Mouse (Mus musculus) granulocyte monocyte progenitor cell, adult 5-6 weeks (primary cell): ENCODE results near the gene Mindy3. TPM values are rescaled to one million over a fixed set of nuclear protein-coding genes. Genes with fewer than 3 reads are reported as not detected.
"Not testable (repeated sequence)": the region's sequence is repeated elsewhere in the genome, so short reads cannot be mapped to it uniquely, and the experiment has no call there.

ENCODE experiments used
- ATAC-seq: replicated peaks from 2 replicates; pipeline ENCODE4 v1.8.0; 2016; ENCODE audit warnings: mild to moderate bottlenecking, moderate TSS enrichment, inconsistent platforms; ENCODE audit not compliant: poor library complexity, severe bottlenecking
- total RNA-seq, 2 experiments: library from RNA; stranded (forward) in 1 of 2; stranded (reverse) in 1 of 2; fragments of 200-712, 200-1000 nt in 1 of 2; fragments of >200 nt in 1 of 2; fragmentation: Nextera tagmentation in 1 of 2; gene quantifications; 2 replicates each; pipeline ENCODE4 v1.2.3; 2014 to 2017

The Mindy3 gene
- total RNA-seq (2014; fragmentation: Nextera tagmentation) (52.3 and 59.0 TPM in 2 replicates), total RNA-seq (2017) (19.9 and 29.7 TPM in 2 replicates)

- ATAC-seq = peak; percentile 94
These were observed at the start of gene Mindy3 for GRCm38 (mm10) chr2:12419262-12419655. Gene Mindy3, minus strand, starts transcription at chr2:12419470.

GRCm38 (mm10) chr2:12459732-12460131, 40.5 kb upstream of the Mindy3 start:
- no peak for ATAC-seq

- ATAC-seq = no peak
These were observed 30.8 kb upstream of the Mindy3 start for GRCm38 (mm10) chr2:12450108-12450507.

- peak; percentile 98 for ATAC-seq
These were observed 20.9 kb upstream of the Mindy3 start for GRCm38 (mm10) chr2:12440120-12440519.

GRCm38 (mm10) chr2:12439543-12439942, 20.3 kb upstream of the Mindy3 start:
- ATAC-seq = peak; percentile 85

- ATAC-seq = peak; percentile 68
These were observed 18.9 kb upstream of the Mindy3 start for GRCm38 (mm10) chr2:12438181-12438580.

GRCm38 (mm10) chr2:12432055-12432454, 12.8 kb upstream of the Mindy3 start:
- ATAC-seq = no peak

- ATAC-seq = no peak
These were observed 5.1 kb upstream of the Mindy3 start for GRCm38 (mm10) chr2:12424374-12424773.

GRCm38 (mm10) chr2:12423426-12423825, 4.2 kb upstream of the Mindy3 start:
- not testable (repeated sequence) for ATAC-seq

GRCm38 (mm10) chr2:12418534-12419261, 572 bp downstream of the Mindy3 start:
- peak; percentile 43 for ATAC-seq

- peak; percentile 43 for ATAC-seq
These were observed 1.1 kb downstream of the Mindy3 start for GRCm38 (mm10) chr2:12418121-12418520.

GRCm38 (mm10) chr2:12412309-12412708, 7.0 kb downstream of the Mindy3 start:
- no peak for ATAC-seq

GRCm38 (mm10) chr2:12411129-12411528, 8.1 kb downstream of the Mindy3 start:
- ATAC-seq = 0 out of 2 replicates have a peak, but pooled peaks have one; percentile 33

GRCm38 (mm10) chr2:12406737-12407136, 12.5 kb downstream of the Mindy3 start:
- peak; percentile 94 for ATAC-seq

GRCm38 (mm10) chr2:12402469-12402868, 16.8 kb downstream of the Mindy3 start:
- no peak for ATAC-seq

GRCm38 (mm10) chr2:12401137-12401536, 18.1 kb downstream of the Mindy3 start:
- no peak for ATAC-seq

- ATAC-seq = peak; percentile 84
These were observed 30.2 kb downstream of the Mindy3 start for GRCm38 (mm10) chr2:12389028-12389427.

GRCm38 (mm10) chr2:12388569-12388968, 30.7 kb downstream of the Mindy3 start:
- no peak for ATAC-seq

GRCm38 (mm10) chr2:12384389-12384788, 34.9 kb downstream of the Mindy3 start:
- no peak for ATAC-seq

GRCm38 (mm10) chr2:12382650-12383049, 36.6 kb downstream of the Mindy3 start:
- peak; percentile 97 for ATAC-seq

- no peak for ATAC-seq
These were observed 39.0 kb downstream of the Mindy3 start for GRCm38 (mm10) chr2:12380233-12380632.

GRCm38 (mm10) chr2:12378591-12378990, 40.7 kb downstream of the Mindy3 start:
- ATAC-seq = no peak
